Mouse (Mus musculus) heart, postnatal 0 days (tissue): ENCODE measurements around the gene Pds5b.
"Not testable (repeated sequence)": the region's sequence is repeated elsewhere in the genome, so short reads cannot be mapped to it uniquely, and the experiment has no call there.

Source experiments
- CTCF ChIP-seq: IDR thresholded peaks from 2 replicates; pipeline ENCODE4 v1.5.1; 2016; ENCODE audit warnings: antibody characterized with exemption, control low read depth, low read depth
- EP300 ChIP-seq: IDR thresholded peaks from 2 replicates; pipeline ENCODE4 v1.6.1; 2016; ENCODE audit warnings: antibody characterized with exemption, low read depth

- not testable (repeated sequence) for TF ChIP-seq EP300, CTCF
These were observed 33.1 kb downstream of the Pds5b start for GRCm38 (mm10) chr5:150706651-150707050.
